Mouse (Mus musculus): ENCODE measurements around the gene Smpd3.
A peak's percentile ranks its signal among the peaks of the same experiment; 100 is the strongest.

Gene Smpd3

GRCm38 (mm10) chr8:106337852-106338521 lies at the start of gene Smpd3:
Gene Smpd3 (minus strand): TSS chr8:106337988.
- DNase-seq: peak; percentile 98 to 99

GRCm38 (mm10) chr8:106381026-106381425 lies 43.2 kb upstream of the Smpd3 start:
- DNase-seq: no peak

- DNase-seq: no peak
Measured at GRCm38 (mm10) chr8:106379357-106379756, 41.6 kb upstream of the Smpd3 start.

- peak; percentile 36 to 39 for DNase-seq
Measured at GRCm38 (mm10) chr8:106378501-106379048, 40.8 kb upstream of the Smpd3 start.

- DNase-seq: peak; percentile 65 to 75
Measured at GRCm38 (mm10) chr8:106376862-106377261, 39.1 kb upstream of the Smpd3 start.

- no peak for DNase-seq
Measured at GRCm38 (mm10) chr8:106375957-106376356, 38.2 kb upstream of the Smpd3 start.

- DNase-seq: no peak
Measured at GRCm38 (mm10) chr8:106369069-106369468, 31.3 kb upstream of the Smpd3 start.

GRCm38 (mm10) chr8:106368501-106368900 lies 30.7 kb upstream of the Smpd3 start:
- DNase-seq: no peak

GRCm38 (mm10) chr8:106364837-106365236 lies 27.0 kb upstream of the Smpd3 start:
- DNase-seq: no peak

- no peak for DNase-seq
Measured at GRCm38 (mm10) chr8:106364278-106364677, 26.5 kb upstream of the Smpd3 start.

GRCm38 (mm10) chr8:106363321-106363720 lies 25.5 kb upstream of the Smpd3 start:
- DNase-seq: no peak

- no peak for DNase-seq
Measured at GRCm38 (mm10) chr8:106359650-106360338, 22.0 kb upstream of the Smpd3 start.

GRCm38 (mm10) chr8:106351135-106351534 lies 13.3 kb upstream of the Smpd3 start:
- no peak for DNase-seq

GRCm38 (mm10) chr8:106349398-106349797 lies 11.6 kb upstream of the Smpd3 start:
- DNase-seq: no peak

GRCm38 (mm10) chr8:106346123-106346522 lies 8.3 kb upstream of the Smpd3 start:
- no peak for DNase-seq

GRCm38 (mm10) chr8:106343471-106343870 lies 5.7 kb upstream of the Smpd3 start:
- no peak for DNase-seq

- DNase-seq: no peak
Measured at GRCm38 (mm10) chr8:106342828-106343227, 5.0 kb upstream of the Smpd3 start.

GRCm38 (mm10) chr8:106338741-106339209 lies 987 bp upstream of the Smpd3 start:
- peak in 1 of 2 experiments; percentile 17 for DNase-seq

GRCm38 (mm10) chr8:106336561-106336960 lies 1.2 kb downstream of the Smpd3 start:
- DNase-seq: peak; percentile 65 to 71

- DNase-seq: peak in 1 of 2 experiments; percentile 22
Measured at GRCm38 (mm10) chr8:106336031-106336430, 1.8 kb downstream of the Smpd3 start.

- peak; percentile 50 to 68 for DNase-seq
Measured at GRCm38 (mm10) chr8:106335196-106335595, 2.6 kb downstream of the Smpd3 start.

- DNase-seq: no peak
Measured at GRCm38 (mm10) chr8:106333346-106333745, 4.4 kb downstream of the Smpd3 start.

- no peak for DNase-seq
Measured at GRCm38 (mm10) chr8:106332498-106332897, 5.3 kb downstream of the Smpd3 start.

GRCm38 (mm10) chr8:106326624-106327023 lies 11.2 kb downstream of the Smpd3 start:
- no peak for DNase-seq

All from cerebellum, postnatal 25 days (tissue).